Mouse (Mus musculus): ENCODE data around the gene Tsnaxip1.

Gene Tsnaxip1

DNA sequence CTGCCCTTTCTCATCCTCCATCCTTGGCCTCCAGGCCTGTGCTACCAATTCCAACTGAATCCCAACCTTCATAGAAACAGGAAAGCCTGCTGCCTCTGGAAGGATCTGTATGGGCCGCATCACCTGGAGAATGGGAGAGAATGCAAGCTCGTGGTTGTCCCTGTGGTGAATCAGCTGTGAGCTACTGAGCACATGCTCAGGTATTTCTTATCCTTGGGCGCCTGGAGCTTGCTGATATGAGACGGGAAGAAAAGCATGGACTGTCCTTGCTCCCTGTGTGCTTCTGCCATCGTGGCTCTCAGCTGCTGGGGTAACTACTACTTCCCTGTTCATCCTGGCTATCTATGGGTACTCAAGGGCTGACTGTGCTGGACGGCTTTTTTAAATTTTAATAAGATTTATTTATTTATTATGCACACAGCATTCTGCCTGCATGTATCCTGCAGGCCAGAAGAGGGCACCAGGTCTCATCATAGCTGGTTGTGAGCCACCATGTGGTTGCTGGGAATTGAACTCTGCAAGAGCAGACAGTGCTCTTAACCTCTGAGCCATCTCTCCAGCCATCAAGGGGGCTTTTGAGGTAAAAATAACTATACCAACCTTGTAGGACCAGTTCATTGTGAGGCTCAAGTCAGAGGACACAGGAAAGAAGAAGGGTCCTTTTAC, 39.0 kb downstream of the Tsnaxip1 start:
- DNase-seq: no peak

DNA sequence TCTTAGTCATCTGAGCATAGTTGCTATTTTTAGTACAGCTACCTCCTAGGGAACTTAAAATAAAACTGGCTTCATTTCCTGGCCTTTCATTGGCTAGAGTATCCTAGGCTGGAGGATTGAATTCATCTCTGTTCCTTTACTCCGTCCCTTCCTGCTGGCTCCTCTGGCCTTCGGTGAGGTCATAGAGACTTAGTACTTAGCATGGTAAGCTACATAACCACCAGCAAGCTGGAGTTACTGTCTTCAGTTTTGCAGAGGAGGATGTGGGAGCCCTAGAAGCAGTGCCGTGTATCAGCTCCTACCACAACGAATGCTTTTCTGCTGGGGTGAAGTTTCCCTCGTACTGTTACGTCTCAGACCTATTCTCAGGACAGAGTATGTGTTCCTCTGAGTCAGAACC, 46.8 kb downstream of the Tsnaxip1 start:
- peak; percentile 43 to 66 for DNase-seq

DNA sequence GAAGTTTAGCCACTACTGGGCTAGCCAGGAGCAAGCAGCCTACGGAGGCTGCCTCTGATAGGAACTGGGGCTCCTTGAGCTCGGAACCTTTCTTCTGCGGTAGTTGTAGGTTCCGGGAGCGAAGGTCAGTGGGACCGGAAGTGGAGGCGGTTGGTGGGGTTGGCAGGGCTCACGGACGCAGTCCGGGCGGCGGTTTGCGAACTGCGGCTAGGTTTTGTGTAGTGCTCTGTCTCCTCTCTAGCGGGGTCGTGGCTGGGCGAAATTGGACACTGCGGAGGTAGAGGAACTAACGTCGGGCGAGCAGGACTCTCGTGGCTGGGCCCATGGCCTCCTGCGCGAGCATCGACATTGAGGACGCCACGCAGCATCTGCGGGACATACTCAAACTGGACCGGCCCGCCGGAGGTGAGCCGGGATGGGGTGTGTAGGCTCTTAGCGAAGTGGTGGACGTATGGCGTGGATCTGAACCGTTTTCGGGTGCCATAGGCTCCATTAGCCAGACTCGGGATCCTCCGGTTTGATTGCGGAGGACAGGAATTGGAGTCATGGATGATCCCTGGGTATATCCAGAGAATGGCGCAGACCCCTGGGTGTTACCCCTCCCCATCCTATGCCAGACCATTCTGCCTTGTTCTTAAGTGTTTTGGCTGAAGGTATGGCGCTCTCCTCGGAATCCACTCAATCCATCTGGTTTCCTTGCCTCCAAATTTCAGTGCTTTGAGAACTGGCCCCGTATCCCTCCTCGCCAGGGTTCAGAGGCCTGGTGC, 53.4 kb downstream of the Tsnaxip1 start, which contains the start of gene Edc4:
Gene Edc4, plus strand, starts transcription at position 128 of the 767 bp plus-strand sequence.
- DNase-seq: peak; percentile 86 to 92

DNA sequence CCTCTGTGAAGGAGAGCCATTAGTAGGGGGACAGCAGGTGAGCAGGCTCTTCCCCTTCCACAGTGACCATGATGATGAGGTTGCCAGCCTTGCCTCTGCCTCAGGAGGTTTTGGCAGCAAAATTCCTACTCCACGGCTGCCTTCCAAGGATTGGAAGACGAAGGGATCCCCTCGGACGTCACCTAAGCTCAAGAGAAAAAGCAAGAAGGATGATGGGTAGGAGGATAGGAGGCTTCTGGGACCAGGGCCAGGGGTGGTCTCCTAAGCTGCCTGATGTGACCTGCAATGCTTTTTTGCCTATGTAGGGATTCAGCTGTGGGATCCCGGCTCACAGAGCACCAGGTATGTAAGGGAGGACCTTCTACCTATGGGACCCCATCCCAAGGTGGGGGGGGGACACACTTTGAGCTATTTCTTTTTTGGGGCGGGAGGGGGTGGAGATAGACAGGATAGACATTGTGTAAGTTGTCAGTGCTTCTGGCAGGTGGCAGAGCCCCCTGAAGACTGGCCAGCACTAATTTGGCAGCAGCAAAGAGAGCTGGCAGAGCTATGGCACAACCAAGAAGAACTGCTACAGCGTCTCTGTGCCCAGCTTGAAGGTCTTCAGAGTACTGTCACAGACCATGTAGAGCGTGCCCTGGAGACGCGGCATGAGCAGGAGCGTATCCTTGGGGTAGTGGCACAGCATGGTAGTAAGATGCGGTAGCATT, 62.4 kb downstream of the Tsnaxip1 start:
- DNase-seq: no peak

DNA sequence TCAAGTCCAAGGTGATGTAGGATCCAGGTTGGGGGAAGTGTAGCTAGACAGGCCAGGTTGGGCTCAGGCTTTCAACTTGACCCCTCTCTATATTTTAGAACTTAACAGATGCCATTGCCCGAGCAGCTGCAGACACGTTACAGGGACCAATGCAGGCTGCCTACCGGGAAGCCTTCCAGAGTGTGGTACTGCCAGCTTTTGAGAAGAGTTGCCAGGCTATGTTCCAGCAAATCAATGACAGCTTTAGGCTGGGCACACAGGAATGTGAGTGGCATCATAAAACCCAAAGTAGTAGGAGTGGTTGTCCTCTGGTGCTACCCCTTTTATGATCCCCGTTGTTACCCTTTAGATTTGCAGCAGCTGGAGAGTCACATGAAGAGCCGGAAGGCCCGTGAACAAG, 63.3 kb downstream of the Tsnaxip1 start:
- no peak for DNase-seq

DNA sequence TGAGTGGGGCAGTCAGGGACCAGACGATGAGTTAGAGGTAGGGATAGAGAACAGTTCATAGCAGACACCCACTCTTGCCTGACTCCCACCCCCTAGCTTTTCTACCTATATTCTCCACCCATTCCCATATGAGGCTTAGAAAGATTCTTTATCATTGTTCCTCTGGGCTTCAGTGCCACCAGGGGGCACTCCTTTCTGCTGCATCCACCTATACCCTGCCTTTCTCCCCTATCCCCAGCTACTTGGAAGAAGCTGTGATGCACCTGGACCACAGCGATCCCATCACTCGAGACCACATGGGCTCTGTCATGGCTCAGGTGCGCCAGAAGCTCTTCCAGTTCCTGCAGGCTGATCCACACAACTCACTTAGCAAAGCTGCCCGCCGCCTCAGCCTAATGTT, 64.9 kb downstream of the Tsnaxip1 start:
- DNase-seq: no peak

DNA sequence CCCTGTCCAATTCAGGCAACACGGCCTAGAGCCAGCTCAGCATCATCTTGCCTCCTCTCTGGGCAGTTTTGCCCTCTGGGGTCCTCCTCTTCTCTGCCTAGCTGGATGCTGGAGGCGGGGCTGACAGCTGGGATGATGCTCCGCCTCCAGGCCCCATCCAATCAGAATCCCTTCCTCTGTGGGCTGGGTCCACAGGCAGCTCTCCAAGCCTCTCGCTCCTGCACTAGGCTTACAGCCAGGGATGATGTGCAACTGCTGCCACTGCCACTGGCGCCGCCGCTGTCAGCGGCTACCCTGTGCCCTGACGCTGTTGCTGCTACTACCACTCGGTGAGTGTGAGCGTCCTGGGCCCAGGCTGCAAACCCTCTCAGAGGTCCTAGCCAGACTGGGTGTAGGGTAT, 65.8 kb downstream of the Tsnaxip1 start, which contains the start of gene Nrn1l:
Gene Nrn1l, plus strand, starts transcription at position 229 of the 400 bp plus-strand sequence.
- peak in 1 of 2 experiments; percentile 36 for DNase-seq

All from cerebellum, postnatal 36 days (tissue).